Mouse (Mus musculus) inflammation-experienced regulatory T-cells, adult 6 months (primary cell): ENCODE data around the gene Dtd2. TPM values are rescaled to one million over a fixed set of nuclear protein-coding genes. Genes with fewer than 3 reads are reported as not detected.
A peak's percentile ranks its signal among the peaks of the same experiment; 100 is the strongest.

Experiments
- ATAC-seq: one replicate; pipeline ENCODE4 v1.8.0; 2017
- polyA plus RNA-seq, 3 experiments: library from polyadenylated mRNA; unstranded; fragments of 100-300 nt; shearing (Covaris generic); gene quantifications; one replicate each; pipeline ENCODE4 v1.2.1; 2017

Dtd2 gene
- polyA plus RNA-seq, 3 experiments from 2014 or later = 9.9 to 18.0 (median 16.6) TPM

DNA sequence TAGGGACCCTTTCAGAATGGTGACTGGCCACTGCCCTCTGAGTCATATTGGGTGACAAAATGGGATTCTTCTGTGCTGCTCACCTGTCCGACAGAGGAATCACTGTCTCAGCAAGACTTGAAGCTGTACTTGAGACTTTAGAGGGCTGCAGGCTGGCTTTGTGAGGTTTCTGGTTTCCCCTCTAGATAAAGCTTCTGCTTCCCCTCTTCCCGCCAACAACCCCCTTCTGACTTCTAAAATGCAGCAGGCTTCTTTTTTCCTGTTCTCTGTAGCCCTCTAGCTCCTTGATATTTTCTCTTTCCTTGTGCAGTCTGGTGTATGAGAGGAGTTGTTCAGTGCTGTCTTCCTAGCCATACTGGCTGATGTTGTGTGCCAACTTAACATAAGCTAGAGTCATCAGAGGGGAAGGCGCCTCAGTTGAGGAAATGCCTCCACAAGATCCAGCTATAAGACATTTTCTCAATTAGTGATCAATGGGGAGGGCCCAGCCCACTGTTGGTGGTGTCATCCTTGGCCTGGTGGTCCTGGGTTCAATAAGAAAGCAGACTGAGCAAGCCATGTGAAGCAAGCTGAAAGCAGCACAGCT is 21.0 kb downstream of the Dtd2 start:
- ATAC-seq = no peak

GRCm38 (mm10) chr12:51983625-51984024 is 22.7 kb downstream of the Dtd2 start:
- ATAC-seq = no peak

- no peak for ATAC-seq
Measured at GRCm38 (mm10) chr12:51976531-51976930, 29.8 kb downstream of the Dtd2 start.

GRCm38 (mm10) chr12:51974381-51974780 is 31.9 kb downstream of the Dtd2 start:
- ATAC-seq = no peak

DNA sequence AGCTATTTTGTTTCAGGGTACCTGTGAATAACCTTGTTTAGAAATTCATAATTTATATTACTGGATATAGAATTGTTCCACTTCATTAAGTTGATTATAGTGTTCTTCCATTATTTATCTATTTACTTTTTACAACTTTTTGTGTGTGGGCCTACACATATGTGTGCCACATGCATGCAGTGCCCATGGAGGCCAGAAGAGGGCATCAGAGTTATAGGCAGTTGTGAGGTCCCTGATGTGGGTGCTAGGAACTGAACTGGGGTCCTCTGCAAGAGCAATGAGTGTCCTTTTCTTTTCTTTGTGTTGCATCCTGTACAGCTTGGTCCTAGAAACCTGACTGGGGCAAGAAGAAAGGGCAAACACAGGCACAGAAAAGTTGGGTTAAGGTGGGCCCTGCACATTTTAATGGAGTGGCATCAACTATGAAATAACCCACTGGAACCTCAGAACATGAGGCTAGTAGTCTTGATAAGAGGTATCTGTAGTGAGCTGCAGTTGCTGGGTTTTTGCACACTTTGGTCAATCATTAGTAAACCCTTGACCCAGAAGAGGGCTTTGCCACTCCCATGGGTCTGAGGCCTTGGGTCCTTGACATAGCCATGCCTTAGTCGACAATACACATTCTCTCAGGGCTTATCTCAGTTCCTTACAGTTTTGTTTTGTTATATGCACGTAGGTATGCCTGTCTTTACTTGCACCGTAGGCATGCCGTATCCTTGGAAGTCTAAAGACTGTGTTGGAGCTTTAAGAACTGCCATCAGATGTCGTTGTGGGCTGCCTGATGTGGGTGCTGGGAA is 33.8 kb downstream of the Dtd2 start:
- no peak for ATAC-seq

- peak; percentile 90 for ATAC-seq
Measured at GRCm38 (mm10) chr12:51971070-51971664, 35.1 kb downstream of the Dtd2 start, which contains the start of gene Heatr5a. TSS of gene Heatr5a (minus strand) at chr12:51971321.

DNA sequence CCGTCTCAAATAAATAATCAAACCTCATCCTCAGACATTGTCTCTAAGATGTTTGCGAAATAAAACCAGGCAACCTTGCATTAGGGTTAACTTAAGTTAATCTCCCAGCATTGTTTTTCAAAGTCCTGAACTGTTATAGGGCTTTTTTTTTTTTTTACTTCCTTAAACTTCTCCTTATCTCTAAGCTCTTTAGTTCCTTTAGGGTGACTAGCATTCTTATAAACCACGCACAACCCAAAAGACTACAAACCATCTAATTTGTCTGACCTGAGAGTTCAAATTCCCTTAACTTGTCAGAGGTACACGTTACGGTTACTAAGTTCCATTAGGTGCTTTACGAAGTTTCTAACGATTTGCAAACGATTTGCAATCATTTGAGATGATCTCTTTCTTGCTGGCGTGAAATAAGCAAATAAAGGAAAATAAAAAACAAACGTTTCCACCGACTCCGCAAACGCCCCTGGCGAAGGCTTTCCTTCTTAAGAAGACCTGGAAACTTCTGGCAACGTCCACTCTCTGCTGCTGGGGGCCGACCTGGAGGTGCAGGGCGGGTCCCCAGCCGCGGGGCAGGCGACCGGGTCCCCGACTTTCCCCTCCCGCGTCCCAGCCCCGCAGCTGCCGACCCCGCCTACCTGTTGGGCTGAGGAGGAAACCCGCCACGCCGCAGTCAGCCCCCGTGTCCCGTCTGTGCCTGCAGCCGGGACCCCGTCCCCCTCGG is 35.8 kb downstream of the Dtd2 start:
- peak; percentile 32 for ATAC-seq

DNA sequence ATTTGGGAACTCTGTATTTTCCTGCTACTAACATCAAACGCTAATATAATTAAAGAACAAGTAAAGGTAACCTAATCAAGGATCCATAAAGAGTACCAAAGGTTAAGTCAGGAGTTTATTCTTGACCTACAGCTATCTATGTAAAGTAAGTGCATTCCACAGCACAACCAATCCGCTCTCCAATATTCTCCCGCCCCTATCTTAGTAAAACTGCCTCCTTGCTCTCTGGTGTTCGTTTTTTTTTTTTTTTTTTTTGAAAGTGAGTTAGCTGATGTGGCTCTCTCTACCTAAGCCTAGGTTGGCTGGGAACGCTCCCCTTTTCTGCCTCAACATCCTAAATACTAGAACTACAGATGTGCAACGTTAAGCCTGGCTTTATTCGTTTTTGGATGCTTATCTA is 36.4 kb downstream of the Dtd2 start:
- ATAC-seq = no peak

- no peak for ATAC-seq
Measured at GRCm38 (mm10) chr12:51969092-51969491, 37.2 kb downstream of the Dtd2 start.

DNA sequence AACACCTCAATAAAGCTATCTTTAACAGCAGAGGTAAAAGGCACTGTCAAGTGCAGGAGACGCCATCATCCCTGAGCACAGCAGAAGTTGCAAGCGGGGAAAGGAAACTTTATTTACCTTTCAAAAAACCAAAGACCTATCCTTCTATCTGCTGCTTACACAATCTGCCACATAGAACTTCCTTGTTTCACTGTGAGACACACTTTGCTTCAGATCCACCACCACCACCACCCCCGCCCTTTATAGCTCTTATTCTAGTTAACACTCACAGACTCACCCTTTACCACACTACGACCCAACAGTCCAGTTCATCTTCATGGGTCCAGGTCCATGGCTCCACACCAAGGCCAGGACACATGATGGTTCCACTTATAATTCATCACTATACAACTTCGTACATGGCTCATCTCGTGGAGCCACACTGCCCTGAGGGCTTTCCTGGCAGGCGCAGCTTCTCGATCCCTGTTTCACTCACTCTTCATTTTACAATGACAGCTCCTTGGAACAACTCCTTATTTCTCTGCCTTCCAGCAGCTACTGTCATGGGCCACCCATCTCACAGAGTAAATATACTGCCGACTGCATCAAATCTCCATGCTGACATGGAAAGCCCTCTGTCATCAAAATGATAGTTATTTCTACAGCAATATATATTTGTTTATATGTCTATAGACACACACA is 38.2 kb downstream of the Dtd2 start:
- no peak for ATAC-seq

- no peak for ATAC-seq
Measured at GRCm38 (mm10) chr12:51957626-51958025, 48.7 kb downstream of the Dtd2 start.

DNA sequence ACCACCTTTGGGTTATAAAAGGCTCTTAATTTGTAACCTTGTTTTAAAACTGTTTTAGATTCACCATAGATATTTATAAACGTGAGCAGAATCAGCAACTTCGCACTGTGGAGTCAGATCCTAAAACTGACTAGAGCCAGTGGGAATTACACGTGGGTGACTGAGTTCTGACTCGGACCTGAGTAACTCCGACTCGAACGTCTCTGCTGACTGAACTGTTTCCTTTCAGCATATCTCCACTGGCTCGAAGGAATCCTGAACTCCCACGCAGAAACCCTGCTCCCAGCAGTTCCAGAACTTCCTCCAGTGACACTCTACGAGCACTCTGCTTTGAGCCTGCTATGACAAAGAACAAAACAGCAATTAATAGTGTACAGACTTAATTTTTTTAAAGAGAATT is 54.0 kb downstream of the Dtd2 start:
- ATAC-seq = no peak

GRCm38 (mm10) chr12:51947498-51947945 is 58.8 kb downstream of the Dtd2 start:
- no peak for ATAC-seq

- ATAC-seq = no peak
Measured at GRCm38 (mm10) chr12:51945331-51945730, 61.0 kb downstream of the Dtd2 start.

GRCm38 (mm10) chr12:51939848-51940247 is 66.5 kb downstream of the Dtd2 start:
- ATAC-seq = no peak

Other genes starting within 250 kb of the Dtd2 start
- 10 to 100 TPM; 58.9 to 78.1 (median 63.5) TPM for gene Hectd1, start 177.0 kb downstream of the Dtd2 start, polyA plus RNA-seq
- gene Heatr5a, start 35.2 kb downstream of the Dtd2 start, polyA plus RNA-seq = 10 to 100 TPM in 2 of 3 experiments, 1 to 10 TPM in 1; 6.1 to 13.0 (median 12.7) TPM
- not detected for gene Gpr33, start 21.6 kb upstream of the Dtd2 start, polyA plus RNA-seq
- gene Nubpl, start 91.2 kb upstream of the Dtd2 start, polyA plus RNA-seq = 1 to 10 TPM; 3.8 to 6.7 (median 6.6) TPM